Mouse (Mus musculus) midbrain, embryonic 11.5 days (tissue): ENCODE measurements around the gene Kctd2. TPM values are rescaled to one million over a fixed set of nuclear protein-coding genes. Genes with fewer than 3 reads are reported as not detected.

Experiments used
- ATAC-seq: fragments of 200-750 bp; cut with Nextera tagmentation; 2 replicates; pipeline ENCODE4 v1.8.0; 2017; ENCODE audit warnings: moderate TSS enrichment, moderate library complexity; ENCODE audit not compliant: low FRiP score
- DNase-seq: peaks from one replicate; pipeline ENCODE4 v3.0.0; 2015; ENCODE audit warnings: low spot score; ENCODE audit errors: missing footprints
- H3K27ac ChIP-seq: fragments of 300-500 bp; sonication (generic); 2 replicates; pipeline ENCODE4 v1.5.1; 2014; ENCODE audit warnings: low read depth, low read length
- H3K27me3 ChIP-seq: fragments of 300-500 bp; sonication (generic); 2 replicates; pipeline ENCODE4 v1.6.1; 2014; ENCODE audit warnings: mild to moderate bottlenecking, low read length, moderate library complexity, mixed read lengths; ENCODE audit not compliant: control insufficient read depth, insufficient read depth
- H3K36me3 ChIP-seq: fragments of 300-500 bp; sonication (generic); 2 replicates; pipeline ENCODE4 v1.6.1; 2014; ENCODE audit warnings: mild to moderate bottlenecking, low read length, moderate library complexity, mixed read lengths; ENCODE audit not compliant: control insufficient read depth, insufficient read depth
- H3K4me1 ChIP-seq: fragments of 300-500 bp; sonication (generic); 2 replicates; pipeline ENCODE4 v1.6.1; 2014; ENCODE audit warnings: low read length; ENCODE audit not compliant: control insufficient read depth, insufficient read depth
- H3K4me2 ChIP-seq: fragments of 300-500 bp; sonication (generic); 2 replicates; pipeline ENCODE4 v1.6.1; 2014; ENCODE audit warnings: mild to moderate bottlenecking, moderate library complexity
- H3K4me3 ChIP-seq: fragments of 300-500 bp; sonication (generic); 2 replicates; pipeline ENCODE4 v1.5.1; 2014; ENCODE audit warnings: low read depth, low read length
- H3K9ac ChIP-seq: fragments of 300-500 bp; sonication (generic); 2 replicates; pipeline ENCODE4 v1.6.1; 2014; ENCODE audit warnings: low read length
- H3K9me3 ChIP-seq: fragments of 300-500 bp; sonication (generic); 2 replicates; pipeline ENCODE4 v1.6.1; 2016; ENCODE audit warnings: low read length; ENCODE audit not compliant: control insufficient read depth
- whole genome bisulfite sequencing: fragments of 180-500 bp; shearing (Covaris S2); extraction: QIAGEN DNeasy Blood & Tissue Kit; methylation state at CpG from one replicate; pipeline ENCODE4 v1.1.7; 2014; 5-methylcytosine and 5-hydroxymethylcytosine counted together
- polyA plus RNA-seq: library from polyadenylated mRNA; unstranded; fragments of >200 nt; fragmentation: Nextera tagmentation; extraction: Ambion mirVana; gene quantifications from 2 replicates; pipeline ENCODE4 v1.2.1, GENCODE M21; 2014

Kctd2 gene
- polyA plus RNA-seq, 1 experiment from 2014 or later, result 24.0 TPM

- Histone ChIP-seq H3K36me3 (peaks cover 6% of the 10 kb centered on the region), H3K9ac (peak overlapping the region; percentile 13), H3K9me3 (no peaks in the 10 kb centered on the region), H3K27me3 (no peaks in the 10 kb centered on the region), H3K4me3 (no peak overlapping the region), H3K4me2 (peak overlapping the region; percentile 28; the same call in 1 of the 2 replicates), H3K27ac (peak overlapping the region; percentile 95), H3K4me1 (peaks cover 57% of the 10 kb centered on the region)
- DNase-seq, result peak; percentile 93
- ATAC-seq, result peak; percentile 54
- 18% methylated on average over 7 of the region's 7 CpGs for WGBS
These were observed 10.4 kb upstream of the Kctd2 start for GRCm38 (mm10) chr11:115409556-115409955.

- DNase-seq (peak; percentile 93), ATAC-seq (peak; percentile 74)
- H3K27ac ChIP-seq, result peak overlapping the region; percentile 74
- no peaks in the 10 kb centered on the region for H3K27me3 ChIP-seq
- WGBS, result 3% methylated on average over 43 of the region's 45 CpGs
- peaks cover 19% of the 10 kb centered on the region for H3K4me1 ChIP-seq
- no peaks in the 10 kb centered on the region for H3K9me3 ChIP-seq
- peaks cover 7% of the 10 kb centered on the region for H3K36me3 ChIP-seq
- H3K9ac ChIP-seq, result peak overlapping the region; percentile 97
- peak overlapping the region; percentile 99 for H3K4me2 ChIP-seq
- peak overlapping the region; percentile 99 for H3K4me3 ChIP-seq
These were observed 635 bp downstream of the Kctd2 start for GRCm38 (mm10) chr11:115420336-115421190.

GRCm38 (mm10) chr11:115421328-115421727 lies 1.4 kb downstream of the Kctd2 start:
- Histone ChIP-seq H3K36me3 (peaks cover 6% of the 10 kb centered on the region), H3K9me3 (no peaks in the 10 kb centered on the region), H3K4me2 (peak overlapping the region; percentile 99), H3K27me3 (no peaks in the 10 kb centered on the region), H3K27ac (no peak overlapping the region), H3K4me3 (peak overlapping the region; percentile 99), H3K4me1 (peaks cover 19% of the 10 kb centered on the region), H3K9ac (peak overlapping the region; percentile 97; the same call in 1 of the 2 replicates)
- 74% methylated on average over 1 of the region's 1 CpGs for WGBS
- DNase-seq, result no peak
- ATAC-seq, result no peak

- Histone ChIP-seq H3K4me1 (peaks cover 19% of the 10 kb centered on the region), H3K9ac (no peak overlapping the region), H3K9me3 (no peaks in the 10 kb centered on the region), H3K36me3 (peaks cover 8% of the 10 kb centered on the region), H3K4me2 (no peak overlapping the region), H3K27me3 (no peaks in the 10 kb centered on the region), H3K4me3 (no peak overlapping the region), H3K27ac (no peak overlapping the region)
- WGBS, result 92% methylated on average over 16 of the region's 16 CpGs
- no peak for DNase-seq
- ATAC-seq, result no peak
These were observed 2.0 kb downstream of the Kctd2 start for GRCm38 (mm10) chr11:115421972-115422371.

GRCm38 (mm10) chr11:115423091-115423490 lies 3.2 kb downstream of the Kctd2 start:
- Histone ChIP-seq H3K4me2 (no peak overlapping the region), H3K9ac (no peak overlapping the region), H3K4me3 (no peak overlapping the region), H3K36me3 (peaks cover 8% of the 10 kb centered on the region), H3K27me3 (no peaks in the 10 kb centered on the region), H3K4me1 (peaks cover 25% of the 10 kb centered on the region), H3K27ac (no peak overlapping the region), H3K9me3 (no peaks in the 10 kb centered on the region)
- DNase-seq (no peak), ATAC-seq (no peak)
- 87% methylated on average over 3 of the region's 3 CpGs for WGBS

GRCm38 (mm10) chr11:115424666-115425065 lies 4.7 kb downstream of the Kctd2 start:
- WGBS, result 84% methylated on average over 7 of the region's 7 CpGs
- no peak overlapping the region for H3K9ac ChIP-seq
- H3K9me3 ChIP-seq, result no peaks in the 10 kb centered on the region
- H3K27ac ChIP-seq, result no peak overlapping the region
- H3K36me3 ChIP-seq, result peaks cover 11% of the 10 kb centered on the region
- no peak overlapping the region for H3K4me3 ChIP-seq
- no peaks in the 10 kb centered on the region for H3K27me3 ChIP-seq
- peaks cover 16% of the 10 kb centered on the region for H3K4me1 ChIP-seq
- no peak overlapping the region for H3K4me2 ChIP-seq
- DNase-seq (no peak), ATAC-seq (no peak)

- no peaks in the 10 kb centered on the region for H3K27me3 ChIP-seq
- H3K4me1 ChIP-seq, result peaks cover 15% of the 10 kb centered on the region
- no peak overlapping the region for H3K4me3 ChIP-seq
- no peak for ATAC-seq
- H3K9me3 ChIP-seq, result no peaks in the 10 kb centered on the region
- no peak overlapping the region for H3K4me2 ChIP-seq
- peaks cover 13% of the 10 kb centered on the region for H3K36me3 ChIP-seq
- WGBS, result 89% methylated on average over 6 of the region's 6 CpGs
- no peak for DNase-seq
- no peak overlapping the region for H3K27ac ChIP-seq
- H3K9ac ChIP-seq, result no peak overlapping the region
These were observed 5.7 kb downstream of the Kctd2 start for GRCm38 (mm10) chr11:115425671-115426070.

- Histone ChIP-seq H3K4me3 (no peak overlapping the region), H3K36me3 (peaks cover 13% of the 10 kb centered on the region), H3K27ac (peak overlapping the region; percentile 48; the same call in 1 of the 2 replicates), H3K27me3 (no peaks in the 10 kb centered on the region), H3K4me2 (peak overlapping the region; percentile 6; the same call in 1 of the 2 replicates), H3K9me3 (no peaks in the 10 kb centered on the region), H3K9ac (peak overlapping the region; percentile 41), H3K4me1 (peaks cover 6% of the 10 kb centered on the region)
- DNase-seq (peak; percentile 98), ATAC-seq (peak; percentile 76)
- WGBS, result 36% methylated on average over 20 of the region's 20 CpGs
These were observed 7.8 kb downstream of the Kctd2 start for GRCm38 (mm10) chr11:115427482-115428331.

GRCm38 (mm10) chr11:115429307-115429706 lies 9.4 kb downstream of the Kctd2 start:
- no peak for DNase-seq
- no peak for ATAC-seq
- Histone ChIP-seq H3K27me3 (no peaks in the 10 kb centered on the region), H3K4me3 (no peak overlapping the region), H3K9me3 (no peaks in the 10 kb centered on the region), H3K27ac (no peak overlapping the region), H3K9ac (no peak overlapping the region), H3K4me1 (peaks cover 6% of the 10 kb centered on the region), H3K36me3 (peaks cover 13% of the 10 kb centered on the region), H3K4me2 (no peak overlapping the region)
- 81% methylated on average over 7 of the region's 7 CpGs for WGBS
